Mouse (Mus musculus) liver, embryonic 14.5 days (tissue): Measurements from ENCODE around the gene Ep400. TPM values are rescaled to one million over a fixed set of nuclear protein-coding genes. Genes with fewer than 3 reads are reported as not detected.

ENCODE experiments used
- ATAC-seq: fragments of 200-750 bp; cut with Nextera tagmentation; 2 replicates; pipeline ENCODE4 v1.8.0; 2017; ENCODE audit warnings: moderate number of reproducible peaks, mild to moderate bottlenecking, moderate library complexity; ENCODE audit not compliant: insufficient read depth
- DNase-seq, 3 experiments: peaks; one replicate each; pipeline ENCODE4 v3.0.0-alpha.2; 2012 to 2013; ENCODE audit warnings: low read depth in 3 of 3, low spot score in 3 of 3
- H3K27ac ChIP-seq: fragments of 300-500 bp; sonication (generic); 2 replicates; pipeline ENCODE4 v1.5.1; 2014; ENCODE audit warnings: moderate library complexity, mild to moderate bottlenecking, control low read depth, inconsistent platforms
- H3K27me3 ChIP-seq: fragments of 300-500 bp; sonication (generic); 2 replicates; pipeline ENCODE4 v1.6.1; 2014; ENCODE audit warnings: mild to moderate bottlenecking, low read length, moderate library complexity; ENCODE audit not compliant: control insufficient read depth, insufficient read depth
- H3K36me3 ChIP-seq: fragments of 300-500 bp; sonication (generic); replicated peaks from 2 replicates; pipeline ENCODE4 v1.6.1; 2014; ENCODE audit warnings: low read depth; ENCODE audit not compliant: control insufficient read depth, insufficient read depth
- H3K4me1 ChIP-seq, 2 experiments: fragments of 200-500 bp in 1 of 2; fragments of 300-500 bp in 1 of 2; sonication (generic) in 1 of 2; replicated peaks; 2 replicates each; pipeline ENCODE4 v1.6.1; 2012 to 2014; ENCODE audit warnings: antibody characterized with exemption in 1 of 2, inconsistent platforms in 1 of 2, low read length in 1 of 2; ENCODE audit not compliant: control insufficient read depth in 2 of 2, insufficient read depth in 2 of 2
- H3K4me2 ChIP-seq: fragments of 300-500 bp; sonication (generic); 2 replicates; pipeline ENCODE4 v1.6.1; 2014; ENCODE audit warnings: low read depth, mild to moderate bottlenecking, control low read depth, moderate library complexity
- H3K4me3 ChIP-seq, 2 experiments: fragments of 200-500 bp in 1 of 2; fragments of 300-500 bp in 1 of 2; sonication (generic) in 1 of 2; 2 replicates each; pipeline ENCODE4 v1.5.1; 2012 to 2014; ENCODE audit warnings: low read depth in 2 of 2, low read length in 2 of 2, mild to moderate bottlenecking in 2 of 2, control low read depth in 1 of 2, inconsistent platforms in 1 of 2, moderate library complexity in 1 of 2; ENCODE audit not compliant: insufficient read depth in 1 of 2
- H3K9ac ChIP-seq: fragments of 300-500 bp; sonication (generic); replicated peaks from 2 replicates; pipeline ENCODE4 v1.6.1; 2014; ENCODE audit warnings: mild to moderate bottlenecking, control low read depth, moderate library complexity
- H3K9me3 ChIP-seq: fragments of 300-500 bp; sonication (generic); 2 replicates; pipeline ENCODE4 v1.6.1; 2016; ENCODE audit warnings: low read length, mixed read lengths; ENCODE audit not compliant: control insufficient read depth
- CTCF ChIP-seq: IDR thresholded peaks from 2 replicates; pipeline ENCODE4 v1.5.1; 2016; ENCODE audit warnings: antibody characterized with exemption, low read depth, control low read depth
- EP300 ChIP-seq: IDR thresholded peaks from 2 replicates; pipeline ENCODE4 v1.6.1; 2016; ENCODE audit warnings: antibody characterized with exemption, low read depth
- WGBS: fragments of 180-500 bp; shearing (Covaris S2); extraction: QIAGEN DNeasy Blood & Tissue Kit; methylation state at CpG from one replicate; pipeline ENCODE4 v1.1.7; 2014; ENCODE audit not compliant: insufficient replicate concordance; 5-methylcytosine and 5-hydroxymethylcytosine counted together
- polyA plus RNA-seq, 2 experiments: library from polyadenylated mRNA; depleted of rRNA in 1 of 2; stranded (reverse) in 1 of 2; unstranded in 1 of 2; fragments of >200 nt; fragmentation: Nextera tagmentation in 1 of 2; extraction: Ambion mirVana in 1 of 2; gene quantifications; 2 replicates each; pipeline versions ENCODE4 v1.2.1 to v1.2.3; 2012 to 2014

The Ep400 gene
- polyA plus RNA-seq, 2 experiments, result 15.2 to 18.2 TPM

GRCm38 (mm10) chr5:110786081-110786835 lies 15.7 kb upstream of the Ep400 start:
- Histone ChIP-seq H3K9ac (no peak overlapping the region), H3K4me3 (no peak overlapping the region), H3K27ac (no peak overlapping the region), H3K4me1 (peaks cover 13 to 17% of the 10 kb centered on the region in 2 experiments), H3K9me3 (no peaks in the 10 kb centered on the region), H3K36me3 (peaks cover 54% of the 10 kb centered on the region), H3K4me2 (no peak overlapping the region), H3K27me3 (no peaks in the 10 kb centered on the region)
- WGBS, result 77% methylated on average over 11 of the region's 11 CpGs
- ATAC-seq (no peak), DNase-seq (no peak)
- TF ChIP-seq EP300 (no peak), CTCF (peak; percentile 74)

GRCm38 (mm10) chr5:110783150-110783549 lies 12.6 kb upstream of the Ep400 start:
- H3K4me1 ChIP-seq, result peaks cover 20 to 27% of the 10 kb centered on the region in 2 experiments

GRCm38 (mm10) chr5:110781529-110782238 lies 11.2 kb upstream of the Ep400 start:
- peak; percentile 58 to 77 (median 66) for DNase-seq
- Histone ChIP-seq H3K9me3 (no peaks in the 10 kb centered on the region), H3K4me3 (0 out of 4 replicates have a peak overlapping the region, but pooled peaks of 1 of the 2 experiments have one; percentile 6), H3K27ac (peak overlapping the region; percentile 87), H3K27me3 (no peaks in the 10 kb centered on the region), H3K9ac (peak overlapping the region; percentile 54), H3K4me1 (peaks cover 20 to 27% of the 10 kb centered on the region in 2 experiments), H3K4me2 (peak overlapping the region; percentile 98), H3K36me3 (peaks cover 19% of the 10 kb centered on the region)
- WGBS, result 27% methylated on average over 7 of the region's 7 CpGs
- ATAC-seq, result peak; percentile 76
- TF ChIP-seq EP300, result peak; percentile 81
- TF ChIP-seq CTCF, result no peak

More at GRCm38 (mm10) chr5:110783150-110783549, 12.6 kb upstream of the Ep400 start:
- H3K27ac ChIP-seq, result no peak overlapping the region; the same call in 1 of the 2 replicates
- H3K9ac ChIP-seq, result no peak overlapping the region
- H3K4me2 ChIP-seq, result no peak overlapping the region
- WGBS, result 67% methylated on average over 8 of the region's 8 CpGs
- no peaks in the 10 kb centered on the region for H3K9me3 ChIP-seq
- no peaks in the 10 kb centered on the region for H3K27me3 ChIP-seq
- no peak for DNase-seq
- TF ChIP-seq EP300, result no peak
- TF ChIP-seq CTCF, result no peak
- ATAC-seq, result no peak
- no peak overlapping the region for H3K4me3 ChIP-seq
- H3K36me3 ChIP-seq, result peaks cover 25% of the 10 kb centered on the region

GRCm38 (mm10) chr5:110780761-110781528 lies 10.4 kb upstream of the Ep400 start:
- WGBS, result 58% methylated on average over 10 of the region's 10 CpGs
- Histone ChIP-seq H3K9me3 (no peaks in the 10 kb centered on the region), H3K4me1 (peaks cover 20 to 27% of the 10 kb centered on the region in 2 experiments), H3K9ac (peak overlapping the region; percentile 87), H3K27me3 (no peaks in the 10 kb centered on the region), H3K4me2 (peak overlapping the region; percentile 98), H3K36me3 (peaks cover 12% of the 10 kb centered on the region), H3K27ac (peak overlapping the region; percentile 87), H3K4me3 (peak overlapping the region; percentile 82 to 87)
- ATAC-seq (peak; percentile 27), DNase-seq (no peak)
- TF ChIP-seq CTCF (no peak), EP300 (no peak)
